Mouse (Mus musculus): ENCODE results near the gene Ccr1. TPM values are rescaled to one million over a fixed set of nuclear protein-coding genes. Genes with fewer than 3 reads are reported as not detected.

The Ccr1 gene
- polyA plus RNA-seq, 1 experiment from 2014 or later: 0.81 TPM

GRCm38 (mm10) chr9:123942025-123942424, 26.5 kb downstream of the Ccr1 start:
- 87% methylated on average over 3 of the region's 3 CpGs for WGBS
- Histone ChIP-seq H3K36me3 (replicated peaks) (no peaks in the 10 kb centered on the region), H3K9me3 (no peaks in the 10 kb centered on the region), H3K27me3 (ENCODE audit: poor library complexity, severe bottlenecking) (no peaks in the 10 kb centered on the region), H3K27ac (no peak overlapping the region), H3K4me3 (no peak overlapping the region), H3K4me1 (no peaks in the 10 kb centered on the region)
- no peak for DNase-seq (ENCODE audit: extremely low spot score, low spot score)

GRCm38 (mm10) chr9:123941316-123941715, 27.2 kb downstream of the Ccr1 start:
- Histone ChIP-seq H3K9me3 (no peaks in the 10 kb centered on the region), H3K36me3 (replicated peaks) (no peaks in the 10 kb centered on the region), H3K4me3 (no peak overlapping the region), H3K27me3 (ENCODE audit: poor library complexity, severe bottlenecking) (no peaks in the 10 kb centered on the region), H3K27ac (no peak overlapping the region), H3K4me1 (no peaks in the 10 kb centered on the region)
- no peak for DNase-seq (ENCODE audit: extremely low spot score, low spot score)
- WGBS: 87% methylated on average over 2 of the region's 2 CpGs

GRCm38 (mm10) chr9:123940628-123941027, 27.9 kb downstream of the Ccr1 start:
- Histone ChIP-seq H3K4me3 (no peak overlapping the region), H3K4me1 (no peaks in the 10 kb centered on the region), H3K27ac (no peak overlapping the region), H3K27me3 (ENCODE audit: poor library complexity, severe bottlenecking) (no peaks in the 10 kb centered on the region), H3K9me3 (no peaks in the 10 kb centered on the region), H3K36me3 (replicated peaks) (no peaks in the 10 kb centered on the region)
- DNase-seq (ENCODE audit: extremely low spot score, low spot score): no peak

GRCm38 (mm10) chr9:123940168-123940567, 28.3 kb downstream of the Ccr1 start:
- H3K4me3 ChIP-seq: no peak overlapping the region
- WGBS: 84% methylated on average over 1 of the region's 1 CpGs
- no peak for DNase-seq (ENCODE audit: extremely low spot score, low spot score)
- H3K27ac ChIP-seq: no peak overlapping the region
- H3K9me3 ChIP-seq: no peaks in the 10 kb centered on the region
- H3K27me3 ChIP-seq (ENCODE audit: poor library complexity, severe bottlenecking): no peaks in the 10 kb centered on the region
- H3K4me1 ChIP-seq: no peaks in the 10 kb centered on the region
- H3K36me3 ChIP-seq (replicated peaks): no peaks in the 10 kb centered on the region

GRCm38 (mm10) chr9:123937989-123938388, 30.5 kb downstream of the Ccr1 start:
- Histone ChIP-seq H3K9me3 (no peaks in the 10 kb centered on the region), H3K4me1 (no peaks in the 10 kb centered on the region), H3K27ac (no peak overlapping the region), H3K4me3 (no peak overlapping the region), H3K27me3 (ENCODE audit: poor library complexity, severe bottlenecking) (no peaks in the 10 kb centered on the region), H3K36me3 (replicated peaks) (no peaks in the 10 kb centered on the region)
- WGBS: 94% methylated on average over 2 of the region's 2 CpGs
- DNase-seq (ENCODE audit: extremely low spot score, low spot score): no peak

- Histone ChIP-seq H3K27ac (no peak overlapping the region), H3K9me3 (no peaks in the 10 kb centered on the region), H3K36me3 (replicated peaks) (no peaks in the 10 kb centered on the region), H3K27me3 (ENCODE audit: poor library complexity, severe bottlenecking) (no peaks in the 10 kb centered on the region), H3K4me3 (no peak overlapping the region), H3K4me1 (no peaks in the 10 kb centered on the region)
- 91% methylated on average over 9 of the region's 9 CpGs for WGBS
- DNase-seq (ENCODE audit: extremely low spot score, low spot score): no peak
Measured at GRCm38 (mm10) chr9:123936604-123937280, 31.8 kb downstream of the Ccr1 start.

GRCm38 (mm10) chr9:123935776-123936175, 32.7 kb downstream of the Ccr1 start:
- H3K4me1 ChIP-seq: no peaks in the 10 kb centered on the region
- WGBS: 87% methylated on average over 5 of the region's 5 CpGs
- no peaks in the 10 kb centered on the region for H3K36me3 ChIP-seq (replicated peaks)
- H3K9me3 ChIP-seq: no peaks in the 10 kb centered on the region
- DNase-seq (ENCODE audit: extremely low spot score, low spot score): no peak
- no peaks in the 10 kb centered on the region for H3K27me3 ChIP-seq (ENCODE audit: poor library complexity, severe bottlenecking)
- H3K4me3 ChIP-seq: no peak overlapping the region
- H3K27ac ChIP-seq: no peak overlapping the region

- H3K36me3 ChIP-seq (replicated peaks): no peaks in the 10 kb centered on the region
- no peak overlapping the region for H3K27ac ChIP-seq
- H3K4me1 ChIP-seq: no peaks in the 10 kb centered on the region
- H3K27me3 ChIP-seq (ENCODE audit: poor library complexity, severe bottlenecking): no peaks in the 10 kb centered on the region
- H3K9me3 ChIP-seq: no peaks in the 10 kb centered on the region
- 93% methylated on average over 6 of the region's 6 CpGs for WGBS
- DNase-seq (ENCODE audit: extremely low spot score, low spot score): no peak
- H3K4me3 ChIP-seq: no peak overlapping the region
Measured at GRCm38 (mm10) chr9:123935346-123935745, 33.1 kb downstream of the Ccr1 start.

- H3K36me3 ChIP-seq (replicated peaks): no peaks in the 10 kb centered on the region
- no peak for DNase-seq (ENCODE audit: extremely low spot score, low spot score)
- WGBS: 95% methylated on average over 5 of the region's 5 CpGs
- peaks cover 4% of the 10 kb centered on the region for H3K4me1 ChIP-seq
- H3K27me3 ChIP-seq (ENCODE audit: poor library complexity, severe bottlenecking): no peaks in the 10 kb centered on the region
- no peak overlapping the region for H3K27ac ChIP-seq
- H3K9me3 ChIP-seq: no peaks in the 10 kb centered on the region
- H3K4me3 ChIP-seq: no peak overlapping the region
Measured at GRCm38 (mm10) chr9:123933716-123934445, 34.6 kb downstream of the Ccr1 start.

GRCm38 (mm10) chr9:123932911-123933675, 35.4 kb downstream of the Ccr1 start:
- H3K36me3 ChIP-seq (replicated peaks): no peaks in the 10 kb centered on the region
- 96% methylated on average over 19 of the region's 19 CpGs for WGBS

GRCm38 (mm10) chr9:123931761-123932700, 36.5 kb downstream of the Ccr1 start:
- WGBS: 72% methylated on average over 6 of the region's 6 CpGs
- DNase-seq (ENCODE audit: extremely low spot score, low spot score): no peak
- Histone ChIP-seq H3K27me3 (ENCODE audit: poor library complexity, severe bottlenecking) (no peaks in the 10 kb centered on the region), H3K4me3 (no peak overlapping the region), H3K9me3 (no peaks in the 10 kb centered on the region), H3K36me3 (replicated peaks) (no peaks in the 10 kb centered on the region), H3K27ac (no peak overlapping the region), H3K4me1 (peaks cover 22% of the 10 kb centered on the region)

More at GRCm38 (mm10) chr9:123932911-123933675, 35.4 kb downstream of the Ccr1 start:
- Histone ChIP-seq H3K27ac (no peak overlapping the region), H3K27me3 (ENCODE audit: poor library complexity, severe bottlenecking) (no peaks in the 10 kb centered on the region), H3K4me1 (peaks cover 12% of the 10 kb centered on the region), H3K9me3 (no peaks in the 10 kb centered on the region), H3K4me3 (no peak overlapping the region)
- DNase-seq (ENCODE audit: extremely low spot score, low spot score): no peak

GRCm38 (mm10) chr9:123930926-123931325, 37.6 kb downstream of the Ccr1 start:
- 92% methylated on average over 3 of the region's 3 CpGs for WGBS
- Histone ChIP-seq H3K36me3 (replicated peaks) (no peaks in the 10 kb centered on the region), H3K27ac (no peak overlapping the region), H3K27me3 (ENCODE audit: poor library complexity, severe bottlenecking) (no peaks in the 10 kb centered on the region), H3K4me1 (peaks cover 25% of the 10 kb centered on the region), H3K4me3 (no peak overlapping the region), H3K9me3 (no peaks in the 10 kb centered on the region)
- no peak for DNase-seq (ENCODE audit: extremely low spot score, low spot score)

Measured in forebrain, embryonic 10.5 days (tissue).